Mouse (Mus musculus) forebrain, embryonic 14.5 days (tissue): ENCODE measurements at regions not wholly inside any gene's neighbourhood (a gene's known extent, or its start where the extent isn't known, plus 50 kb on each side); places are given as distances from the start of the nearest gene placed in this dataset.

Source experiments
- ATAC-seq: fragments of 200-750 bp; cut with Nextera tagmentation; 2 replicates; pipeline ENCODE4 v1.8.0; 2017; ENCODE audit warnings: mild to moderate bottlenecking, moderate library complexity
- DNase-seq: peaks from one replicate; pipeline ENCODE4 v3.0.0-alpha.2; 2015; ENCODE audit warnings: low spot score
- H3K27ac ChIP-seq: fragments of 300-500 bp; sonication (generic); 2 replicates; pipeline ENCODE4 v1.5.1; 2014; ENCODE audit warnings: low read depth, mild to moderate bottlenecking, control low read depth, low read length, moderate library complexity
- H3K27me3 ChIP-seq: fragments of 300-500 bp; sonication (generic); replicated peaks from 2 replicates; pipeline ENCODE4 v1.6.1; 2014; ENCODE audit warnings: low read length, control low read depth, mixed read lengths; ENCODE audit not compliant: control insufficient read depth, insufficient read depth
- H3K36me3 ChIP-seq: fragments of 300-500 bp; sonication (generic); 2 replicates; pipeline ENCODE4 v1.6.1; 2014; ENCODE audit warnings: low read length, control low read depth; ENCODE audit not compliant: control insufficient read depth, insufficient read depth
- H3K4me1 ChIP-seq: fragments of 300-500 bp; sonication (generic); 2 replicates; pipeline ENCODE4 v1.6.1; 2014; ENCODE audit warnings: antibody characterized with exemption, low read length, control low read depth; ENCODE audit not compliant: control insufficient read depth, insufficient read depth
- H3K4me2 ChIP-seq: fragments of 300-500 bp; sonication (generic); 2 replicates; pipeline ENCODE4 v1.6.1; 2014; ENCODE audit warnings: mild to moderate bottlenecking, control low read depth, low read length
- H3K4me3 ChIP-seq: fragments of 300-500 bp; sonication (generic); 2 replicates; pipeline ENCODE4 v1.5.1; 2014; ENCODE audit warnings: low read depth, low read length, control low read depth
- H3K9ac ChIP-seq: fragments of 300-500 bp; sonication (generic); 2 replicates; pipeline ENCODE4 v1.6.1; 2014; ENCODE audit warnings: mild to moderate bottlenecking, low read length, control low read depth, moderate library complexity
- H3K9me3 ChIP-seq: fragments of 300-500 bp; sonication (generic); replicated peaks from 2 replicates; pipeline ENCODE4 v1.6.1; 2016; ENCODE audit warnings: low read length, control low read depth, mixed read lengths; ENCODE audit not compliant: control insufficient read depth
- WGBS: fragments of 180-500 bp; shearing (Covaris S2); extraction: QIAGEN DNeasy Blood & Tissue Kit; methylation state at CpG from one replicate; pipeline ENCODE4 v1.1.7; 2014; 5-methylcytosine and 5-hydroxymethylcytosine counted together

DNA sequence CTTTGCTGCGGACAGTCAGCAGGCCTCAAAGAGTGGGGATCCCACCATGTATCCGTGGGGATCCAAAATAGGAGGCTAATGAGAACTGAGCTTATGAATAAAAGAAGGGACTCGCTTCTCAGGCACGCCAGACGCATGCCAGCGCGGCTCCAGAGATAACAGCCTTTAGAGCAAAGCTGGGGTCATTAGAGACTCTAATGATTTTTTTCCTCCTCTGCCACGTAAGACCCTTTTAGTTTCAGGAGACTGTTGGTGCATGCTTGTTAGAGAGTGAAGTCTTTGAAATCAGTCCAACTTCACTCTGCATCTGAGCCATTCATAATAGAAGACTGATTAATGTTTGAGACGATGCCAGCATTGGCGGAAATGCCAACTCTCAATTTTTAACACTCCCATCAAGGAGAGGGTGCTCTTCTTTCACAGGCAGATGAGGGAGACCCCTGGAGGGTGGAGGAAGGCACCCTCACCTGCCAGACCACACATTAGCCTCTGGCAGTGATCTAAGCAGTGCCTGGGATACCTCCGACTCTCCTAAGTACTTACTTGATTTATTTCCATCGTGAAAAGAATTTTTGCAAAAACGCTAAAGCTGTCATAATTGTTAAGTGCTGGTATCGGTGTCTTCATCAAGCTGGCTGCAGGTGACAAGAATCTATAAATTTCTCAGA lies 104.0 kb upstream of the Tcerg1l start:
- ATAC-seq, result peak; percentile 81

DNA sequence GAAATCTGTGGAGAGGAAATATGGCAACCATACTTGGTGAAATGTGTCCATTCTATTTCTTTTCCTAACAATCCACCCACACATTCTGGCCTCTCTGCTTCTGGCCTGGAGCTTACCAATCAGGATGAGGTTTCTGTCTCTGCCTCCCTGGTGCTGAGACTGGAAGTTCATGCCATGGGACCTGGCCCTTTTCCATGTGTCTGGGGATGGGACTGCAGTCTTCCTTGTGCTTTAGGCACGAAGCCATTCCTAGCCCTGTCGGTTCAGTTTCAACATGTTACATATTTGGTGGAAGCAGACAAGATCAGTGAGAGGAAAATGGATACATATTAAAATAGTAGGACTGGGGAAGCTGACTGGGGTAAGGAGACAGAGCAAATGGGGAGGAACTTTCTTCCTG lies 100.2 kb upstream of the Tcerg1l start:
- DNase-seq, result no peak
- H3K27ac ChIP-seq, result no peak overlapping the region
- H3K4me3 ChIP-seq, result no peak overlapping the region
- 71% methylated on average over 2 of the region's 2 CpGs for WGBS
- ATAC-seq, result no peak
- no peak overlapping the region for H3K4me2 ChIP-seq
- H3K4me1 ChIP-seq, result peaks cover 12% of the 10 kb centered on the region; the same call in 1 of the 2 replicates
- H3K9ac ChIP-seq, result no peak overlapping the region
- H3K9me3 ChIP-seq, result no peaks in the 10 kb centered on the region
- H3K36me3 ChIP-seq, result no peaks in the 10 kb centered on the region
- no peaks in the 10 kb centered on the region for H3K27me3 ChIP-seq

More for the DNA sequence above, 104.0 kb upstream of the Tcerg1l start:
- H3K9ac ChIP-seq, result no peak overlapping the region
- DNase-seq, result peak; percentile 92
- 23% methylated on average over 14 of the region's 14 CpGs for WGBS
- H3K4me1 ChIP-seq, result peaks cover 12% of the 10 kb centered on the region; the same call in 1 of the 2 replicates
- H3K4me2 ChIP-seq, result peak overlapping the region; percentile 19; the same call in 1 of the 2 replicates
- no peaks in the 10 kb centered on the region for H3K36me3 ChIP-seq
- H3K4me3 ChIP-seq, result no peak overlapping the region
- no peak overlapping the region; the same call in 1 of the 2 replicates for H3K27ac ChIP-seq
- no peaks in the 10 kb centered on the region for H3K9me3 ChIP-seq
- no peaks in the 10 kb centered on the region for H3K27me3 ChIP-seq

DNA sequence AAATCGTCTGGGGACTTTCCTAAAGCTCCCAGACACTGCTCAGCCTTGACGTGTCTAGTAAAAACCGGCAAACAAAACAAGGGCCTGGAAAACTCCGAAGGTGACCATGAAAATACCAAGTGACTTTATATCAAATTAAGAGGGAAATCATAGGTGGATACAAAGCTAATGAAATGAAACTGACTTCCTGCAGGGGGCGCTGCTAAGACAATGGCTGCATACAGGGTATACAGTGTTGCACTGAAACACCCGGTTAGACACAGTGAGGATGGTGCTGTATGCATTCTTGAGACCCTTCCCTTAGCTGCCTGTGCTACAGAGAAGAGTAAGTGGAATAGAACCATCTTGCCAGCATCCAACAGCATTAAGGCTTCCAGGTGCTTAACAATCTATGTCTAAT lies 99.7 kb upstream of the Tcerg1l start:
- Histone ChIP-seq H3K4me1 (peaks cover 12% of the 10 kb centered on the region; the same call in 1 of the 2 replicates), H3K27ac (no peak overlapping the region), H3K36me3 (no peaks in the 10 kb centered on the region), H3K4me2 (no peak overlapping the region), H3K27me3 (no peaks in the 10 kb centered on the region), H3K4me3 (no peak overlapping the region), H3K9me3 (no peaks in the 10 kb centered on the region), H3K9ac (no peak overlapping the region)
- ATAC-seq, result no peak
- DNase-seq, result no peak
- WGBS, result 57% methylated on average over 6 of the region's 6 CpGs

DNA sequence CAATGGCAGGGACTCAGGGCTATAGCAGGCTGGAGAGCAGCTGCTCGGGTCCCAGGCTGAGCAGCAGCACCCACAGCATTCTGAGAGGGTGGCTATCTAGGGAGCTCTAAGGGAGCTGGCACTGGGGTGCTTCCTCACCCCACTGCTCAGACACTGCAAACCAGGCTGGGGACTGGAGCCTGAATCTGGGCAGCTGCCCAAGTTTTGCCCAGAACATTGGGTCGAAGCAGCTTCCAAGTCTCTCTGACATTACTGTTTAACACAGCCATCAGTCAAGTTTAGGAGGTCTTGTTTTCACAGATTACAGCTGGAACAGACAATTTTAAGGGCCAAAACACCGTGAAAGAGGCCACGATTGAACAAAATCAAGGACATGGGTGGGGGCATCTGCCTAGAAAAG lies 96.1 kb upstream of the Tcerg1l start:
- DNase-seq (no peak), ATAC-seq (no peak)
- H3K4me2 ChIP-seq, result no peak overlapping the region
- no peak overlapping the region for H3K4me3 ChIP-seq
- H3K4me1 ChIP-seq, result no peaks in the 10 kb centered on the region
- H3K27me3 ChIP-seq, result no peaks in the 10 kb centered on the region
- WGBS, result 71% methylated on average over 4 of the region's 4 CpGs
- H3K36me3 ChIP-seq, result no peaks in the 10 kb centered on the region
- H3K9me3 ChIP-seq, result no peaks in the 10 kb centered on the region
- no peak overlapping the region for H3K9ac ChIP-seq
- no peak overlapping the region for H3K27ac ChIP-seq

DNA sequence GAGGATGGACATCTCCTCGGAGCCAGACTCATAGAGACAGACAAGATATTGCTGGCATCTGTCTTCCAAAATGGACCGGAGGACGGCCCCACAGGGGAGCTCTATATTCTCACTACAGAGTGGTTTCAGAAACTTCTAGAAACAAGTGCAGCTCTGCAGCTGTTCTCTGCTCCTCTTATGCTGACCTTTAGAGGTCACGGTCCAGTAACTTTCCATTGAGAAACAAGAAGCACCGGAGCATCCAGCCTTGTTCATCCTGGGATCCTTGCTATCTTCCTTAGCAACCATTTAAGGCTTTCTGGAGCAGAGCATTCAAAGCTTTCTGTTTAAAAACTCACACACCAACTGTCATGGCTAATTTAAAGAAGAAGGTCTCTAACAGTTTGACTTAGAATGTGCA lies 94.7 kb upstream of the Tcerg1l start:
- no peak overlapping the region for H3K4me2 ChIP-seq
- no peaks in the 10 kb centered on the region for H3K4me1 ChIP-seq
- no peaks in the 10 kb centered on the region for H3K9me3 ChIP-seq
- WGBS, result 84% methylated on average over 5 of the region's 5 CpGs
- no peaks in the 10 kb centered on the region for H3K36me3 ChIP-seq
- DNase-seq (no peak), ATAC-seq (no peak)
- H3K9ac ChIP-seq, result no peak overlapping the region
- H3K27ac ChIP-seq, result no peak overlapping the region
- no peaks in the 10 kb centered on the region for H3K27me3 ChIP-seq
- H3K4me3 ChIP-seq, result no peak overlapping the region

DNA sequence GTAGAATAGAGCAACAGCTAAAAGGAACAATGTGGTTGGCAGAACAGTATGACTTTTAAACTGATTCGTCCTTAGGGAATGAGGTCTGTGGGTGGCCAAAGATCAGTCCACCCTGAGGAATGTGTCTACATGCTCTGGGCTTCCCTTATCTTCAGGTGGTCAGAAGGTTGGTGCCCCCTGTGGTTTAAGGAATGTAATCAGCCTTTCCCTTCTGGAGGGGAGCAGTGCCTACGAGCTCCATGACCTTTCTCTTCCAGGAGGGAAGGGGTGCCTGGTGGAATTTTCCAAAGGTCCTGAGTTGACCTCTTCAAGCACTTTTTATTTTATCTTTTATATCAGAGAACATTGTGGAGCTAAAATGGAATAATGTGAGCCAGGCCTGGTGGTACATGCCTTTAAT lies 91.9 kb upstream of the Tcerg1l start:
- H3K4me1 ChIP-seq, result no peaks in the 10 kb centered on the region
- DNase-seq (no peak), ATAC-seq (no peak)
- WGBS, result 87% methylated on average over 2 of the region's 2 CpGs
- H3K4me2 ChIP-seq, result no peak overlapping the region
- H3K27me3 ChIP-seq, result no peaks in the 10 kb centered on the region
- H3K9ac ChIP-seq, result no peak overlapping the region
- no peak overlapping the region for H3K4me3 ChIP-seq
- H3K9me3 ChIP-seq, result no peaks in the 10 kb centered on the region
- H3K36me3 ChIP-seq, result no peaks in the 10 kb centered on the region
- H3K27ac ChIP-seq, result no peak overlapping the region

DNA sequence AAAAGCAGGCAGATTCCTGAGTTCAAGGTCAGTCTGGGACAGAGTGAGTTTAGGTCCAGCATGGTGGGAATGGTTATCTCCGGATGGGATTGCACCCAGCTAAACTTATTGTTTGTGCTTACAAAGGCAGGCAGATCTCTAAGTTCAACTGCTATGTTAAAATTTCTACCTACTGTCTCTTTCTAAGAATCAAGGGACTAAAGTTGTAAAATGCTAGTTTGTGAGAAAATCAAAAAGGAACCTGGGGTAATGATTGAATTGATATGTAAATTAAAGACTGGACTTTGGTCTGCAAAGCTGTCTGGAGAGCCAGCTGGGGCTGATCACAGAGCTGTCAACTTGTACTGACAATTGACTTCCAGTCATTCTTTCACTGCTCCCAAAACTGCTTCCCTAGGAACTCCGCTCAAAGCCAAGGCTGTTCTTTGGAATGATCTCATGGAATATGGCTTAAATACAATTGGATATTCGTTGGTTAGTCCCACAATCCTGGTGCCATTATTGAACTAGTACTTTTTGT lies 90.7 kb upstream of the Tcerg1l start:
- Histone ChIP-seq H3K27ac (no peak overlapping the region), H3K9me3 (no peaks in the 10 kb centered on the region), H3K4me2 (no peak overlapping the region), H3K4me3 (no peak overlapping the region), H3K27me3 (no peaks in the 10 kb centered on the region), H3K9ac (no peak overlapping the region), H3K4me1 (no peaks in the 10 kb centered on the region), H3K36me3 (no peaks in the 10 kb centered on the region)
- no peak for DNase-seq
- 77% methylated on average over 3 of the region's 3 CpGs for WGBS
- no peak for ATAC-seq

DNA sequence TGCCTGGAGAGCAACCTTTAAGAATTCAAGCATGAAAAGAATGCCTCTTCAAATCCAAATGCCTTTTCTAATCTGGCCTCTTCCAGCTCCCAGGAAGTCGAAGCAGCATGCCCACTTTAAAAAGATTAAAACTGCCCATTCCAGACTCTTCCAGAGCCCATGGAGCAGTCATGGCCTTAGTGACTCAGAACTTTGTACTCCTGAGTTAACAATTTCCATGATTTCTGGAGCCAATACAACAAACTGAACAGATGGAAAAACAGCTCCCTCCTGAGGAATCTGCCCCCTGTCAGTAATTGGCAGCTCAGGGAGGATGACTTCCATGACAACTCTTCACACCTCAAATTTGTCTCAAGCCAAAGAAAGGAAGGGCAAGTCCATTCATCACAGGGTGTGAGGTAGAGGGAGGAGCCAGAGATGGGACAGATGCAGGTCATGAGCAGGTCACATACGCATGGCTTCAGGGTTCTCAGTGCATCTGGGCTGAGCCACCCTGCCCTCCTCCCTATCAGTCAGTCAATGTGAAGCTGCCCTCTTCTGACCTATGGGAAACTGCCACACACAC lies 75.4 kb upstream of the Tcerg1l start:
- Histone ChIP-seq H3K4me1 (no peaks in the 10 kb centered on the region), H3K9me3 (no peaks in the 10 kb centered on the region), H3K36me3 (no peaks in the 10 kb centered on the region), H3K27ac (no peak overlapping the region), H3K4me2 (no peak overlapping the region), H3K4me3 (no peak overlapping the region), H3K9ac (no peak overlapping the region), H3K27me3 (no peaks in the 10 kb centered on the region)
- 78% methylated on average over 2 of the region's 2 CpGs for WGBS
- ATAC-seq (no peak), DNase-seq (no peak)

DNA sequence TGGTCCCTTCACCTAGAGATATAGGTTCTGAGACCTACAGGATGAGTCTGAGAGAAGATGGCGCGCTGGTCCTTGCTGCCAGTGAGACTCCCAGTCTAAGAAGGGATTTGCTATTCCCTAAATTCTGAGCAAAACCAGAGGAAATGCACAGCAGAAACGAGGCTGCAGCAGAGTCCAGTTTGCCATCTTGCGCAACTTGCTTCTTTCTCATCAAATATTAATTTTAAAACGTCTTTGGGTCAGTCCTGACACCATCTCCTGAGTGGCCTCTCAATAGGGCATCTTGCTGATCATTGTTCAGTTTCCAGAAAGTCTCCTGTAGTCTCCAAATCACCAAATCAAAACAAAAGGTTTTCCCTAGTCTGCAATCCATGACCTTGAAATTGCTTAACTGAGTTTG lies 74.8 kb upstream of the Tcerg1l start:
- Histone ChIP-seq H3K9me3 (no peaks in the 10 kb centered on the region), H3K9ac (no peak overlapping the region), H3K36me3 (no peaks in the 10 kb centered on the region), H3K4me1 (no peaks in the 10 kb centered on the region), H3K4me3 (no peak overlapping the region), H3K27ac (no peak overlapping the region), H3K4me2 (no peak overlapping the region), H3K27me3 (no peaks in the 10 kb centered on the region)
- 84% methylated on average over 5 of the region's 5 CpGs for WGBS
- ATAC-seq (no peak), DNase-seq (no peak)
